Mouse (Mus musculus): ENCODE data around the gene Pofut2. TPM values are rescaled to one million over a fixed set of nuclear protein-coding genes. Genes with fewer than 3 reads are reported as not detected.

The Pofut2 gene
- polyA plus RNA-seq, 1 experiment from 2014 or later: 53.4 TPM

GRCm38 (mm10) chr10:77304840-77305533 lies 46.0 kb downstream of the Pofut2 start:
- no peak overlapping the region for H3K4me2 ChIP-seq (replicated peaks)
- H3K27me3 ChIP-seq: no peaks in the 10 kb centered on the region
- ATAC-seq (replicated peaks): no peak
- WGBS: 31% methylated on average over 4 of the region's 4 CpGs
- H3K4me3 ChIP-seq: no peak overlapping the region
- no peaks in the 10 kb centered on the region for H3K9me3 ChIP-seq
- H3K9ac ChIP-seq (replicated peaks): no peak overlapping the region
- H3K27ac ChIP-seq (replicated peaks): no peak overlapping the region
- peaks cover 6% of the 10 kb centered on the region; the same call in 1 of the 2 replicates for H3K36me3 ChIP-seq
- H3K4me1 ChIP-seq: no peaks in the 10 kb centered on the region

GRCm38 (mm10) chr10:77305766-77306165 lies 46.7 kb downstream of the Pofut2 start:
- Histone ChIP-seq H3K4me1 (no peaks in the 10 kb centered on the region), H3K4me3 (no peak overlapping the region), H3K27ac (replicated peaks) (no peak overlapping the region), H3K9me3 (no peaks in the 10 kb centered on the region), H3K4me2 (replicated peaks) (no peak overlapping the region), H3K27me3 (no peaks in the 10 kb centered on the region), H3K36me3 (peaks cover 7% of the 10 kb centered on the region), H3K9ac (replicated peaks) (no peak overlapping the region)
- no peak for ATAC-seq (replicated peaks)
- WGBS: 79% methylated on average over 8 of the region's 8 CpGs

GRCm38 (mm10) chr10:77308978-77309377 lies 50.0 kb downstream of the Pofut2 start:
- H3K36me3 ChIP-seq: peaks cover 7% of the 10 kb centered on the region
- H3K4me2 ChIP-seq (replicated peaks): no peak overlapping the region
- no peaks in the 10 kb centered on the region for H3K27me3 ChIP-seq
- H3K9me3 ChIP-seq: no peaks in the 10 kb centered on the region
- no peak overlapping the region for H3K27ac ChIP-seq (replicated peaks)
- no peak overlapping the region for H3K4me3 ChIP-seq
- no peak for ATAC-seq (replicated peaks)
- H3K9ac ChIP-seq (replicated peaks): no peak overlapping the region
- WGBS: 75% methylated on average over 10 of the region's 10 CpGs
- no peaks in the 10 kb centered on the region for H3K4me1 ChIP-seq

- no peaks in the 10 kb centered on the region for H3K9me3 ChIP-seq
- H3K4me2 ChIP-seq (replicated peaks): no peak overlapping the region
- peaks cover 3% of the 10 kb centered on the region; the same call in 1 of the 2 replicates for H3K4me1 ChIP-seq
- H3K4me3 ChIP-seq: no peak overlapping the region
- H3K27ac ChIP-seq (replicated peaks): peak overlapping the region; percentile 60
- ATAC-seq (replicated peaks): no peak
- no peaks in the 10 kb centered on the region for H3K27me3 ChIP-seq
- peaks cover 7% of the 10 kb centered on the region for H3K36me3 ChIP-seq
- no peak overlapping the region for H3K9ac ChIP-seq (replicated peaks)
- 84% methylated on average over 9 of the region's 9 CpGs for WGBS
These were observed 55.8 kb downstream of the Pofut2 start for GRCm38 (mm10) chr10:77314711-77315266.

- H3K4me1 ChIP-seq: peaks cover 3% of the 10 kb centered on the region; the same call in 1 of the 2 replicates
- ATAC-seq (replicated peaks): no peak; the same call in 1 of the 2 replicates
- peaks cover 7% of the 10 kb centered on the region for H3K36me3 ChIP-seq
- H3K4me2 ChIP-seq (replicated peaks): no peak overlapping the region
- 80% methylated on average over 2 of the region's 2 CpGs for WGBS
- peak overlapping the region; percentile 60 for H3K27ac ChIP-seq (replicated peaks)
- H3K9me3 ChIP-seq: no peaks in the 10 kb centered on the region
- H3K4me3 ChIP-seq: no peak overlapping the region
- H3K9ac ChIP-seq (replicated peaks): no peak overlapping the region
- H3K27me3 ChIP-seq: no peaks in the 10 kb centered on the region
These were observed 56.7 kb downstream of the Pofut2 start for GRCm38 (mm10) chr10:77315682-77316081.

Other genes starting within 250 kb of the Pofut2 start
- gene Slc19a1, start 227.0 kb upstream of the Pofut2 start, polyA plus RNA-seq (2015; fragmentation: Nextera tagmentation; extraction: Ambion mirVana): 35.4 and 37.9 TPM in 2 replicates
- gene Col18a1, start 92.7 kb upstream of the Pofut2 start, polyA plus RNA-seq (2015; fragmentation: Nextera tagmentation; extraction: Ambion mirVana): 23.5 and 23.8 TPM in 2 replicates
- 11.9 and 12.6 TPM in 2 replicates for gene Adarb1, start 159.1 kb downstream of the Pofut2 start, polyA plus RNA-seq (2015; fragmentation: Nextera tagmentation; extraction: Ambion mirVana)